Mouse (Mus musculus) layer of hippocampus, postnatal 10 days (tissue): ENCODE measurements around the gene Slc35b1. TPM values are rescaled to one million over a fixed set of nuclear protein-coding genes. Genes with fewer than 3 reads are reported as not detected.

Experiments
- DNase-seq, 2 experiments: peaks; one replicate each; pipeline ENCODE4 v3.0.0; 2021; ENCODE audit warnings: low spot score in 2 of 2
- long read RNA-seq: library from polyadenylated mRNA; stranded (forward); transcript quantifications from one replicate; pipeline ENCODE4 v2.0.0, GENCODE M21; 2023
- total RNA-seq, 2 experiments: library from RNA; stranded (reverse); gene quantifications; 2 replicates each; pipeline ENCODE4 v1.2.3; 2021

Gene Slc35b1
- total RNA-seq: 10 to 100 TPM; 75.0 to 81.6 TPM
- long read RNA-seq, transcript Slc35b1-201 (9 exons, 1,523 nt): minor isoform, 30 of 83 reads
- long read RNA-seq, transcript Slc35b1-202 (9 exons, 1,299 nt): major isoform, 45 of 83 reads
- long read RNA-seq, partial matches to known transcripts: 2 of 83 reads
- long read RNA-seq, other reads (novel, unspliced or antisense): 6 of 83 reads

DNA sequence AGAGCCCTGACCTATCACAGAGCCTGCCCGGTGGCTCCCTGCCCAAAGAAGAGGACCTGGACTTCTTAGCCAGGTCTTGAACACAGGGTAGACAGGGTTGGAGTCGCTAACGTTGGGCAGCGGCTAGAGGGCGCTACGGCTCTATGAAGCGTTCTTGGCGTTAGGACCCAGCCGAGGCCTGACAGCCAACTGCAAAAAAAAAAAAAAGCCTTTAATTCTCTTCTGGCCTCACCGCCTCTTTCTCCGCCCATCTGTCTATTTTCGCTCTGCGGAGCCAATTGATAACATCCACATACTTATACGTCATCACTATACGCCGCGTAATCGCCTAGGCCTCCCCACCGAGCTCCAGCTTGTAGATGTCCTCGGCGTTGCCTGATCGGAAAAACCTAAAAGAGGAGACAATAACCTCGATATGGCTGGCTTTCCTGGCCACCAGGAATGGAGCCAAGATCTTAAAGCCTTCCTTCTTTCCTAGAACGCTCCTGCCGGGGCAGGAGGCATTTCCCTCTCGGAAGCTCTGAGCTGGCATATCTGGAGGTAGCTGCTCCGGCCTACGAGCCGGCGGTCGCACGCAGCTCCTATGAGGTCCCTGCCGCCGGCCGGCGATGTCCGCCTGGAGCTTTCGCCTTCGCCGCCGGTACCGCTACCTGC lies at the start of gene Slc35b1:
TSS of gene Slc35b1 (plus strand) at position 374 of the 654 bp plus-strand sequence.
- DNase-seq: peak; percentile 94

DNA sequence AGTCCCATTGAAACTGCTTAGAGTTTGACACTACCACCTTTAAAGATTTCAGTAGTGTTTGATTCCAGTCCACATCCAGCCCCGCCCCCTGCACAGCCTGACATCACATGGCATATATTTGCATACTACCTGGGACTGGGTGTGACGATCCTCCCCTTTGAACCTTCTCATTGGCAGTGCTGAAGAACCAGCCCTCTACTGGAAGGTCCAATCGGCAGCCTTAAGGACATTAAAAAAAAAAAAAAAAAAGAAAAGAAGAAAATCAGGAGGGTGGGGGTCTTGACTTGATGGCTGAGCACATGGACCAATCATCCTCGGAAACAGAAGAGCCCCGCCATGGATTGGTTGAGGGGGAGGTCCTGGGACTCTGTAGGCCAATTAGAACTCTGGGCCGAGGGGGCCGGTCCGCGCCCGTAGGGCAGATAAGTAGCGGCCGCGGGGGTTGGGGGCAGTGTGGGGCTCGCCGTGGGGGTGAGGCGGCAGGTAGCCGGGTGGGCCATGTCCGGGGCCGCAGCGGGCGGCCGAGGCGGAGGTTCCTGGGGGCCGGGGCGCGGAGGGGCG lies 47.8 kb upstream of the Slc35b1 start, which contains the start of gene Fam117a:
TSS of gene Fam117a (plus strand) at position 451 of the 561 bp plus-strand sequence.
- peak; percentile 66 to 77 for DNase-seq

DNA sequence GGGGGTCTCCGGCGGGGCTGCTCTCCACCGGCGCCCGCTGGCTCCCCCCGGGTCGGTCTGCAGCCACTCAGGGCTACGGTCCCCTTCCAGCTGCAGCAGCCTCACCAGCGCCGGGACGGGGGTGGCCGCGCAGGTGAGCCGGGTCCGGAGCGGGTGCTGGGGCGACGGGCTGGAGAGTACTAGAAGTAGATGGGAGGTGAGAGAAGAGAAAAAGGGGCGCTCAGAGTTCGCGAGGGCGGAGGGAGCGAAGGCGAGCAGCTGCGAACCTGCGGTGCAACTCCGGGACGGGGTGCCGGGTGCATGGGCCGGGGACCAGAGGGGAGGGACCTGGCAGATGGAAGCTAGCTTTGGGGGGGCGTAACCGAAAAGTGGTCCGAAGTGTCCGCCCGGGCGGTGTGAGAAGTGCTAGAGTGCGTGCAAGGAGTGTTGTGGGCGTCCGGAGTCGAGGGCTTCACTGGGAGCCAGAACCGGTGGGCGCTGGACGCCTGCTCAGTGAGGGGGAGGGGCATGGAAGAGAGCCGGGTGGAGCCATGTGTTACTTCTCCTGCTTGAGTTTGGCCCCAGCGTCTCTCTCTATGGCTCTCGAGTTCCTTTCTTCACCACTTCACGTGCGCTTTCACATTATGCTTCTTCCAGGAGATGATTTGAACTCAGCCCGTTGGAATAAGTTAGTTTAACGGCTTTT lies 47.2 kb upstream of the Slc35b1 start:
- peak; percentile 34 to 45 for DNase-seq

DNA sequence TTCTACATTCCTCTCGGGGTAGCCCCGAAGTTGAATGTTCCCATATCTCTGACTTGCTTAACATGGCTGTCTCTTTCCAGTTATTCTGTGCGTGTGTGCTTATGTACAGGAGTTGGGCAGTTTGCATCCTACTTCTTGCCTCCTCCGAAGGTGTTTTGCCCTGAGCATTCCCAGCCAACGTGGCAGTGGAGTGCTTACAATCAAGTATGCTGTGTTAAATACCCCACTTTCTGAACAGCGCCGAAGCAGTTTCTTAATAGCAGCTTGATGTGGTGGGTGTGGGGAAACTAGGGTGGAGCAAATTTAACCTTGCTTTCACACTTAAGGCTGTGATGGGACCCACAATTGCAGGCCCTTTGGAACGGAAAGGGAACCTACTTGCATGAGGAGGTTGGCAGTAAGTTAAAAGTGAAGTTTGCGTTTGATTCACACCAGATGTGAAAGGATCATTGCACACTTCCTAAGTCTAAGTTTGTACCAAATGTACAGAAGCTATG lies 46.6 kb upstream of the Slc35b1 start:
- DNase-seq: no peak

DNA sequence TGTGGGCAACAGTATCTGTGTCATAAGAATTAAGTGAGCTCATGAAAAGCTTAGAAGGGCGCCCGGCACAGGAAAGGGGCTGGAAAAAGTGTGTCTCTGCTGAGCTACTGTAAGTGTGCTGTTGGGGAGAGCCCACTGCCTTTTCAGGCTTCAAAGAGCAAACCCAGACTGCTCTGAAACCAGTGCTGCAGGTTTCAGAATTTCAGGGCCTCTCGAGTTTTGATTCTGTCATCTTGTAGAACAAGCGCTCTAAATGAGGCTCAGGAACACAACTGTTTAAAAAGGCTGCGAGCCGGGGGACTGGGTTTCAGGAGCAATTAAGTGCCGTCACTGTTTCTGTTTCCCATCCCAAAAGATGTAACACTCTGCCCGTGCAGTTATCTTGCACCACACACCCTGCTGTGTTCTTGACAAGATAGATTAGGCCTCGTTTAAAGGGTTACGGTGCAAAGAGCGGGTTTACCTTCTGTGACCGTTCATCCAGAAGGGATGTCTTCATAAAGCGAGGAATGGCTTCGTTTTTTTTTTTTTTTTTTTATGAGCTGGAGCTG lies 44.9 kb upstream of the Slc35b1 start:
- DNase-seq: no peak

DNA sequence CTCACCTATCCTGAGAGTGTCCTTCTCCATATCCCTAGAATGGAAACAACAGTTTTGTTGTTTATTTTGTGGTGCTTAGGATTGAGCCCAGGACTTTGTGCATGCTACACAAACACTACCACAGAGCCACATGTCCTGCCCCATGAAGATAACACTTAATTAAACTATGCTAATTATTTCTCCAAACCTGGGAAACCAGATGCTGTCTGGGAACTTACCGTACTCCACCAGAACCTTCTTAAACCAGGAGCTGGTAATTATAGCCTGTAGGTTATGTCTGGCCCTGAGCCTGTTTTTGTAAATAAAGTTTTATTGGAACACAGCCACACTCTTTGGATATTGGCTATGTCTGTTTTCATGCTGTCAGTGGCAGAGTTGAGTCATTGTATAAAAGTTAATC lies 44.2 kb upstream of the Slc35b1 start:
- no peak for DNase-seq

DNA sequence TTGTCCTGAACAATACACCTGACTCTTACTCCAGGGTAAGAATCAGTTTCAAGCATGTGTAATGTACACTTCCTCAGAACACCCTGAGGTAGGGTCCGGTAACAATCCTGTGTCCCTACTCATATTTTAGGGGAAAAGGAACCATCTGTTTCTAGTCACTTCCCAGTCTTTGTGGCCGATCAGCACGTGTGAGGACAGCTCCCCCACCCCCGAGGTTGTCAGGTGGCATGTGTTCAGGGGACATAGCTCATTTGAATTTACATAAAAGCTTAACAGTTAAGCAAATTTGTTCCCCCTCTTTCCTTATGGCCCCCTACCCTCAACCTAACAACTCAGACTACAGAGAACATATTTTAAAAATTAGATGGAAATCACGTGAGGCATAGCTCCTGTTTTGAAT lies 43.8 kb upstream of the Slc35b1 start:
- DNase-seq: no peak

DNA sequence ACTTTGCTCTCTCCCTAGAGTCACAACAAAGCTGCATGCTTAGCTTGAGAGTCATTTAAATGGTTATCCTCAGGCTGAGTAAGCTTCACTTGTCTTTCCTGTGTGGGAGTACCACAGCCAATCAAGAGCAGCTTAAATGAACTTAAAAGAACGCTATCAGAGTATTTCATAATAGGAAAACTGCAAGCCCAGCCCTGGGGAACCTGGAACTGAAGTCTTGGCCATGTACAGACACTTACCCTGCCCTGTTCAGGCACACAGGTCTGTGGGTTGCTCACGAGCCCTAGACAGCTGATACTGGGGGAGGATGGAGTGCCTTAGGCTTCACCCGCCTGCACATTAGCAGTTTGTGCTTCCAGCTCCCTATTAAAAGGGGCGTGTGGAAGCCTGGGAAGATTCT lies 41.3 kb upstream of the Slc35b1 start:
- no peak for DNase-seq

DNA sequence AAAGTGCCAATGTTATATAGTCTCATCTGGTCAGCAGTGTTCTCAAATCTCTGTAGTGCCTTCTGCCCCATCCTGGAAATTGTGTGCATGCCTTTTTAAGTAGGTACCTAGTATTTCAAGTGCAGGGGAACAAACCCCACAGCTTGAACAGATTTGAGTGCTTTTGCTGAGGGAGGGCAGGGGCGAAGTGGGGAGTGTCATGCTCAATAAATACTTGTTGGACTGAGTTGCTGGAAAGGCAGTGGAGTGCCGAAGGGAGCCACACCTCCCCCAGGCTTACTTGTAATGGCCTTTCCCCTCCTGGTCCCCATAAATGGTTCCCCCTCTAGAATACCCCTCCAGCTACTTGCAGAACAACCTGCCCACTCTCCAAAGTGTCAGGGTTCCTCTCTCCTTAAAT lies 40.3 kb upstream of the Slc35b1 start:
- no peak for DNase-seq

DNA sequence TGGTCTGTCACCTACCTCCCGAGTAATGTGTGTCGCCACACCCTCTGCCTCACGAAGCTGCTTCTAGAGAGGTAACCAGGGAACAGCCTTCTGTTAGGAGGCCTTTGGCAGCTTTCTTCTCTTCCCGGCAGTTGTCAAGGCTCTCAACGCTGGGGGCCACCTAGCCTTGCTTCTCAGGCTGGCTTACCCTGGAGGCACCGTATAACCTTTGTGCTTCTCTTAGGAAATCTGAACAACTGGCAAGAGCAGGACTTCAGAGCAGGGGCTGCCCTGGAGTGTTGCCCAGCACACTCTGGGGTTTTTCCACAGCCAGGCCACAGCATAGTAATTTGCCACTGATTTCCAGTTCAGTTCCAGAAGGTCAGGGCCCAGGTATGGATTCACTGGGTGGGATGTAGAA lies 34.2 kb upstream of the Slc35b1 start:
- DNase-seq: no peak

DNA sequence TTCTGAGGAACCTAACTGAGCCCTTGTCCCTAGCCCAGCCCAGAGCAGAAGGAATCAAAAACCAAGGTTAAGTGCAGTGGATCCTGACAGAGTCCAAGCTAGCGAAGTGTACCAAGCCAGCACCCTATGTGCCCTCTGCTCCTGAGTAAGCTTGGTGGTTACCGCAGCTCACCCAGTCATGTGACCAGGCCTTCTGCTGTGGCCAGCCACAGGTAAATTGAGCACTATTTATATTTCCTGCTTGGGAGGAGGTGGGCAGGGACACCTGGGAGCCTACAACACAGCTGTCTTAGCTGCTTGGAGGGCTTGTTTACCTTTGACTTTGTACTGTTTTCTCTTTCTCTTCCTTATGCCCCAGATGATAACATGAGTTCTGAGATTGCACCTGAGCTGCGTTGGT lies 33.5 kb upstream of the Slc35b1 start:
- DNase-seq: no peak

DNA sequence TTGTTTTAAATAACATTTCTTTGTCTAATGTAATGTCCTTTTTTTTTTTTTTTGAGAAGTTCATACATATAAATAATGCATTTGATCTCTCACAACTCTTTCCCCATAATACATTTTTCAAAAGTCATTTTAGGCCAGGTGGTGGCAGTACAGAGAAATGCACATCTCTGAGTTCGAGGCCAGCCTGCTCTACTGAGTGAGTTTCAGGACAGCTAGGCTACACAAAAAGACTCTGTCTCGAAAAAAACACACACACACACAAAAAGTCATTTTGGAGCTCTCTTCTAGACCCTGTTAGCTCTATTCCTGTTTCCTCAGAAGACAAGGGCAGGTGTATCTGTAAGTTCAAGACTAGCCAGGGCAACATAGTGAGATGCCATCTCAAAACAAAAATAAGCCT lies 31.8 kb upstream of the Slc35b1 start:
- DNase-seq: no peak

DNA sequence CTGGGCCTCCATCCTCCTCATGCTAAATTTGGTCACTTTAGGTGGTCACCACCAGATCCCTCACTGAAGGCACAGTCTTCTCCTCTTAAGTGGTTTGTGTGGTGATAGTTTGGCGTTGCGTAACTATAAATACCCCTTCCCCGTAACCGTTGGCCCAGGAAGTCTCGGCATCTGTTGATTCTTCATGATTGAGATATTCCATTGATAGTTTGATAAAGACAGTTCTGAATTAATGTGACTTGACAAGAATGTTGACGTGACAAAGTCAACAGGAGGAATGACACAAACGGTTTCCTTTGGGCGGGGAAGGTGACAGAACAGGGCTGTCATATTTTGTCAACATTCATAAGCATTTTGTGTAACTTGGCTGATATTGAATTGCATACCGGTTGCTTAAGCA lies 31.3 kb upstream of the Slc35b1 start:
- no peak for DNase-seq

DNA sequence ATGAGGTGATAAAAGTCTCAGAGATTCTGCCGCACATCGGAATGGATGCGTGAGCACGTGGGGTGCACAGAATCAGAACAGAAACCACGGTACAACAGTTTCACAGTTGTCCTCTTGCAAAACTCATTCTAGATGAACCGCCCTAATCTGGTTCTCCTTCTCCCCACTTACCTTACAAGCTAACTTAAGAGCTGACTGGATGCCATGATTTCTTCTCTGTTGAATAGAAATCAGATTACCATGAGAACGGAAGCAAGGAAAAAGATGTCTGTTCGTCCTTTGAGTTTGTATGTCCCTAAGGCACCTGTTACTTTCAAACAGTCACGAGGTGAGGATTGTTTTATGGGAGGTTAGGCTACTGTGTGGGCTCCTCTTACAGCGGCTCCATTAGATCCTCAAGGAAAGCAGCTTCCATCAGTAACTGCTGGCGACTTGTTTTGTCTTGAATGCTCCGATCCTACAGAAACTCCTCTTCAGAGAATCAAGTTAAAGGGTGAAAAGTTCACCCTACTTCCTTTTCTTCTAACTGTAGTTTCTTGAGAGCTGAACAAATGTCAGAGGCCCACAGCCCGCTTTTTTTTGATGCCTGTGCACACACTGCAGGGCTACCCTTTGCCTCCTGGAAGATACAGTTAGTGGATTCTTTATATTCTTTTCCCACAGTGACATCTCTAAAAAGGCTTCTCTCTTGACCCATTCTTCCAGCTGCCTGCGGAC lies 30.1 kb upstream of the Slc35b1 start:
- no peak for DNase-seq

DNA sequence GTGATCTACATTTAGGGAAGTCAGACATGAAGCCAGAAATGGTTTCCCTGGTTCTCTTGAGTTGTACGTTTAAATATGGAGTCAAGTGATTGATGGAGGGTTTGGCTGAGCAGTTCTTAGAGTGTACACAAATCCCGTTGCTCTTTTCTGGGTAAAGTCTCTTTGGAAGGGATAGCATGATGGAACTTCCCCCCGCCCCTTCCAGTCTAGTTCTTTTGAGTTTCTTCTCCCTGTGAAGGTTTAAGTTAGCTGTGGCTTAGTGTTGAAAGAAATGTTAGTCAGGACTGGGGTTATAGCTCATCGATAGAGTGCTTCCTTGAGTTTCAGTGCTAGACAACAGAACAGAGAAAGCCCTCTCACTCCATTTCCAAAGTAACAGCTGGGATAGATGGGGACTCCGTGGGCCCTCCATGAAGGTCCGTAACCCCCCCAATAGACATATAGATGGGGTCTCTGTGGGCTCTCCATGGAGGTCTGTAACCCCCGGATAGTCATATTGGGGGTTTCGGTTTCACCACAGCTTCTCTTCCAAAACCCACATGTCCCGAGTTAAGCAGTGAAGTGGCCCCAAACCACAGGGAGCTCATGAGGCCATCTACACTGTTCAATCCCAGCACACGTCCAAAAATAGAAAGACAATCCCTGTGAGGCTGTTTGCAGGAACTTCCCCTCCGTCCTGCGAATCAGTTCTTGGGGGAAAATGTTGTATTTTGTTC lies 29.4 kb upstream of the Slc35b1 start:
- DNase-seq: no peak

DNA sequence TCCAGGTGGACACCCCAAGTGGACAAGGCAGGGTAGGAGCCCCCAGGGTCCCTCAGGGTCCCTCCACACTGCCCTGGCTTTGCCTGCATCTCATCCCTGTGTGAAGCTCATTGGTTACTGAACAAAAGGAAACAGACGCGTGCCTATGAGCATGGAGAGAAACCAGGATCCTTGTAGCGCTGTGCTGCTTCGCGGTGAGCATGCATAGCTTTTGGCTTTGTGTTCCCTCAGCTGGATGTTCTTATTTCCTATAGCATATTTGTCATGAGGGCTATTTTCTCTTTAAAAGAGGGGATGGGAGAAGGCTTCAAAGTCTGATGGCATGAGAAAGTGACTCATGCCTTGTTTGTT lies 28.9 kb upstream of the Slc35b1 start:
- DNase-seq: no peak

DNA sequence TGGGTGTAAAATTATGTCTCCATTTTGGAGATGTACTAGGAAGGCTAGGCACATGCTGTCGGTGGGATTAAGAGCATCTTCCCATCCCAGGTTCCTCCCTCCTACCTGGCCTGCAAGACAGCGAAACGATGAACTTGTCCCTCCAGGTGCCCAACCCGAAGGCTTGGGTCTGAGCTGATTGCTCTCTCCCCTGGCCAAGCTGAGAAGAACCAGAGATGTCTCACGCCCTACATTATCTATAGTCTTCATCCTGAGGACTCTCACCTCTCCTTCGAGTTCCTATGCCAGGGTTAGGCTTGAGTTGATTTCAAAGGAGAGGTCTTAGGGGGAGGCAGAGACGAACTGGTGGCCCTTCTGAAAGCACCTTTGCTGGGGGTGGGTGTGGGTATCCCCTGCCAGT lies 28.5 kb upstream of the Slc35b1 start:
- DNase-seq: no peak

DNA sequence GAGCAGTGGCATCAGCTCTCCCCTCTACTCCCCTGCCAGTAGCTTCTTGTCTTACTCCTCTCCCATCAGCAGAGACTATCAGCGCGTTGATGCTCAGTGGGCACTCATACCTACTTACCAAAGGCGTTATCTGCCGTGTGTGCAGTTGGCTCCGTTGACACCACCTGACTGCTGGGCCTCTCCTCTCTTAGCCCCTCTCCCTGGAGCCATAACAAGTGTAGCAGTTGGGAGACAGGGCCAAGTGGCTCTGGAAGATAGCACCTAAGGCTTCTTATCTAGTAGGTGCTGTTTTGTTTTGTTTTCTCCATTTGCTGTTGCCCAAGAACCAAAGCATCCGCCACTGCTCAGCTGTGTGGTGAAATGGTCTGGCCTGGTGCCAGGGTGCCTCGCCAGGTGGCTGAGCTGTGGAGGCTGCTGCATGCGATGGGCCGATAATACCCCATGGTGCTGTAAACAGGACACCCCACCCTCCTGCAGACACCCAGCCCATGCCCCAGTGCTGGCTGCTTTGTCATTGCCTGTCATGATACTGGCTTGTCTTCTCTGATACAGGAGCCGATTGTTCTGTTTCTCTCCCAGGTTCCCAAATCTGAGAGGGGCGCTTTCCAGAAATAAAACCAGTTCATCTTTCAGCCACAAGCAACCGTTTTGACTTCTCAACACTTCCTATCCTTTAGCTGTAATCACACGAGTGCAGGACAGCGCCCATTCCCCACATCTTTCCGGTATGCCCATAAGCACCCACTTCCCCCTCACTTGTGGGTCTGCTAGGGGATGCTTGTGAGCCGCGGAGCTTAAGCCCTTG lies 27.8 kb upstream of the Slc35b1 start:
- DNase-seq: peak in 1 of 2 experiments; percentile 47

DNA sequence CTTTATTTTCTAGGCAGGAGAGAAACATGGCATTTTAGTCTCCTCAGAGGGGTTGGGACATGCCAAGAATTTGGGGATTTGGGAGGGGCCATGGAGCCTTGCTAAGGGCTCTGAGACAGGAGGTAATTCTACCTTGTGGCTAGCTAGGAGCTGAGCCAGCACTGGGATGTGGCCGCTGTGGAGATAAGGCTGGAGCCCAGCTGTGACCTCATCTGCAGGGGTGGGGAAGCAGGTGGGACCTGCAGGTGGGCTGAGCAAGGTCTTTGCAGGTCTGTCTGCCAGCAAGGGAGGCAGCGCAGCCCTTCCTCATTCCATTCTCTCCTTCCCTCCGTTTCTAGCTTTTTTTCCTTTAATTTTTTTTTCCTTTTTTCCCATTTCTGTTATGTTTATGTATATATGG lies 26.2 kb upstream of the Slc35b1 start:
- DNase-seq: no peak

DNA sequence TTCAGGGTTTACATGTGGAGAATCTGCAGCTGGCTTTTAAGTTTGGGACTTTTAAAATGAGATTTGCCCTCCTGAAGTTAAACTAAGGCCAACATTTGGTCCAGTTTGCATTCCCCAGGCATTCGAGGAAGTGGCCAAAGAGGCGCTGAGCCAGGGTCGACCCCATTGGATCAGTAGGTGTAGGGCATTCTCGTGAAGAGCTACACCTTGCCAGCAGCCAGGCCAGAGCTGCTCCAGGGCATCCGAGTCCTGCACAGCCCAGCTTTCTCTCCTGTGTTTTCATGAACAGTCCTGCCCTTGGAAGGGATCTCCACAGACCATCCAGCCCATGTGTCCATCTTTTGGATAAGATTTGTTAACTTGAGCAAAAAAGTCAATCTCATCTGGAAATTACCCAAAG lies 20.1 kb upstream of the Slc35b1 start:
- no peak for DNase-seq
